Mouse (Mus musculus) testis, postnatal 10 days (tissue): ENCODE data around the gene Fgfr4.

Source experiments
- DNase-seq: peaks from one replicate; pipeline ENCODE4 v3.0.0; 2021; ENCODE audit warnings: low spot score

Fgfr4 gene

GRCm38 (mm10) chr13:55152621-55153415 lies at the start of gene Fgfr4:
Gene Fgfr4, plus strand, starts transcription at chr13:55152640.
- DNase-seq, result peak; percentile 75

DNA sequence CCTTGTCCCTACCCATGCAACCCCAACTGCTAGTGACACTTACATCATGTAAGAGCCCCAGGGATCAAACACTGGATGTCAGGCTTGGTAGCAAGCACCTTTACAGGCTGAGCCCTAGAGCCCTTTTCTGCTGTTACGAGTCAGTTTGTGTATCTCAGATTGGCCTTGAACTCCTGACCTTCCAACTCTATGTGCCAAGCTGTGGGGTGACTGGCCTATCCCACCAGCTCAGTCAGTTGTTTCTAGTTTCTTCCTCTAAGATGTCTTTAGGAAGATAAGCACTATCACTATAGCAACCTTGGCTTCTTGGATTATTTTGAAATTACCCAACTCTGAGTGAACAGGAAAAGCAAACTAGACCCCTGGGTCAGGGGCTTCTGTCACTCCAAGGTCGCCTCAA lies 49.1 kb upstream of the Fgfr4 start:
- no peak for DNase-seq

DNA sequence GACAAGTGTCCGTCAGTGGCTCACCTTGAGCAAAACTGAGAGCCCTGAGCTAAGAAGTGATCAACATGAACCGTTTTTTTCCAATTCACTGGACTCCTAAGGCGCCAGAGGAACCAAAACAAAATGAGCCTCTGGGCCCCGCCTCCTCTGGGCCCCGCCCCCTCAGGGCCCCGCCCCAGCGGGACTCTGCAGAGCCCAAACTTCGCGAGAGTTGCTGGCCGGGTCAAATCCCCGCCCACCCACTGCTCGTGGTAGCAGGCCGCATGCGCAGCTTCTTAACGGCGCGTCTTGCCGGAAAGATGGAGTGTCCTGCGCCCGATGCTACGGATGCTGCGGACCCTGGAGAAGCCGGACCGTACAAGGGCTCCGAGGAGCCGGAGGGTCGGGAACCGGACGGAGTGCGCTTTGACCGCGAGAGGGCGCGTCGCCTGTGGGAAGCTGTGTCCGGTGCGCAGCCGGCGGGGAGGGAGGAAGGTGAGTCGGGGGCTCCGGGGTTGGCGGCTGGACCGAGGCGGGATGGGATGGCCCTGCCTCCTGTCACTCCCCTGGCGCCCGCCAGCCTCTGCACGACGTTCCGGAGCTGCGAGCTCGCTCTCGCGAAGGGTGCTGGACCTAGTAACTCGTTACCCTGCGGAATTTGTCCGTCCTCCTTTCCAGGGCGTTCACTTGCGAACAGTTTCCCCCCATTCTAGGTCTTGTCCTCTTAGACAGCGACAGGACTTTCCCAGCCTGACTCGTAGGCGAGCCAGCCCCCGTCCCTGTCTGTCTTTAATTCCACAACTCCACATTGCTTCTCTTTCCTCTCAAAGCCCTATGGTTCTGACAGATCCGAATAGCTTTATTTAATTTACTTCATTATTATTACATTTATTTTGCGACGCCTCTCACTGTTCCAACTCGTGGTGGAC lies 47.1 kb upstream of the Fgfr4 start, which contains the start of gene Zfp346:
TSS of gene Zfp346 (plus strand) at position 267 of the 908 bp plus-strand sequence.
- peak; percentile 99 for DNase-seq

GRCm38 (mm10) chr13:55105953-55106691 lies 46.3 kb upstream of the Fgfr4 start:
- DNase-seq, result peak; percentile 46

DNA sequence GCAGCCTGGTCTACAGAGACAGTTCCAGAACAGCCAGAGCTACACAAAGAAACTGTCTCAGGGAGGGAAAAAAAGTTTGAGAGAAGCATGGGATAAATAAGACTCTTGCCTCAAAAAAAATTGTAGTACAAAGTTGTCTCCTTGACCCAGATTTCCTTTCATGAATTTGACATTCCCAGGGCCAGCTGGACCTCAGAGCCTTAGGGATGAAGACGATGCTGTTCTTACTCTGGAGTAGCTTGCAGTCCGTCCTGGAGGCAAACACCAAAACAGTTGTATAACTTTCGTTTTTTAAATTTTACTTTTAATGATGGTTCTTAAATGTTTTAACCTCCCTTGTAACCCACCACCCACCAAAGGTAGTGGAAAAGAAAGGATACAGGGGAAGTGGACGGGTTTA lies 45.3 kb upstream of the Fgfr4 start:
- DNase-seq, result no peak

DNA sequence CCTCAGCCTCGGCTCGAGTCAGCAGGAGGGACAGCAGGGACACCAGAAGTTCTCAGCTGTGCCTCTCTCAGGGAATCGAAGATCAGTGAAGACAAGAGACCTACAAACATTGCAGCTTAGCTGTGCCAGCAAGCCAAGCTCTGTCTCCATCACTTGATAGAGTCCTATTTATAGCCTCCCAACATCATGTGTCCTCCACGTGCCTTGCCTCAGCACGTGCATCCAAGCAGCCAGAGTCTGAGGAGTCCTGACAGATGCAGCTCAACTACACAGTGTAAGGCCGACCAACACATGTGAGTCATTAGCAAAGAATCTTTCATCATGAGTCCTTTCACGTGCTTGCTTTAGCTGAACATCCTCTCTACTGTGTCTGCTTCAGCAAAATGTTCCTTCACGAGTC lies 44.7 kb upstream of the Fgfr4 start:
- DNase-seq, result no peak

GRCm38 (mm10) chr13:55114375-55114774 lies 38.1 kb upstream of the Fgfr4 start:
- DNase-seq, result no peak

GRCm38 (mm10) chr13:55124903-55125302 lies 27.5 kb upstream of the Fgfr4 start:
- no peak for DNase-seq

GRCm38 (mm10) chr13:55133448-55133847 lies 19.0 kb upstream of the Fgfr4 start, which contains the start of gene Gm17617:
Gene Gm17617, minus strand, starts transcription at chr13:55133548.
- DNase-seq, result no peak

- no peak for DNase-seq
Measured at GRCm38 (mm10) chr13:55135382-55135781, 17.1 kb upstream of the Fgfr4 start.

GRCm38 (mm10) chr13:55140271-55140670 lies 12.2 kb upstream of the Fgfr4 start:
- no peak for DNase-seq

DNA sequence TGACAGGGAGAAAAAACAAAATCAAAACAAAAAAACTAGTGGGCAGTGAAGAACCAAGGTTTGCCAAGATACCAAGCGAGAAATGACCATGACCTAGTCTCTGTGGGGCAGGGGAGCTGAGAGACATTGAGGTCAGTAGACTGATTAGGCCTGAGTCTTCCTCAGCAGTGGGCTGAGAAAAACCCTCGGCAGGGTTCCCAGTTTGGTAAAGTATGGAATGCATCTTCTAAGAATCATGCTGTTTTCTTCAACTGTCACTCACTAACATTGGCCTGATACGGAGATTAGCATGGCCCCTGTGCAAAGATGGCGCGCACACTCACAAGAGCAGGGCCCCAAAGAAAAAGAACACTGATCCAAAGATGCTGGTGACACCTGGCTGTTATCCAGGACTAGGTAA lies 1.5 kb downstream of the Fgfr4 start:
- DNase-seq, result no peak

DNA sequence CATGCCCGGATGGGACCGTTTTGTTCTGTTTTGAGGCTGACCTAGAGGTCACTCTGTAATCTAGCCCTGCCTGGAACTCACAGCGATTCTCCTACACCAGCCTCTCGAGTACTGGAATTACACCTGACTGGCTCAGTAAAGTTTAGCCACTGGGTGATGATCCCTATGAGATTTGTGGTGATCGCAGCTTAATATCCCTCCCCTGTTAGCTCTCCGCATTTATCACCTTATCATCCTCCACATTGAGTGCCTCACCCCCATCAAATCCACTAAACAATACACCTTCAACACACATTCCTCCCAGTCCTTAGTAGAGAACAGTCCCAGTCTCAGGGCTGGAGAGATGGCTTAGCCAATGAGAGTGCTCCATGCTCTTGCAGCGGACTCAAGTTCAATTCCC lies 9.9 kb downstream of the Fgfr4 start:
- DNase-seq, result no peak

DNA sequence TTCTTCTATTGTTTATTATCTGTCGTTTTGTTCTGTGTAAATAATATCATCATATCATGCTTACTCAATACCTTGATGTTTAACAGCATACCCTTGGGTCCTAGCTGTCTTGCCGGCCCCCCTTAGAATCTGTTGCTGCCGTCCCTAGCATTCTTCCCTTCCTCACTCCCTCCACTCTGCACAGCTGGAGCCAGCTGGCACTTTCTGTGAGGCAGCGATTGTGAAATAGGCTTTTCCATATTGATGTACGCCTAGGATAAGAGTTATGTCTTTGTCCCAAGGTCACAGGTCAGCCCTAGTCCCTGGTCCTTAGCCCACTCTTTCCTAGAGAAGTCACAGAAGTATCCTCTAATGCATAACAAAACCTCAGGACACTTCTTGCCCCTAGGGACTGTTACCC lies 11.1 kb downstream of the Fgfr4 start:
- no peak for DNase-seq

GRCm38 (mm10) chr13:55165831-55166339 lies 13.4 kb downstream of the Fgfr4 start:
- DNase-seq, result no peak

GRCm38 (mm10) chr13:55166806-55167725 lies 14.6 kb downstream of the Fgfr4 start:
- no peak for DNase-seq

- DNase-seq, result no peak
Measured at GRCm38 (mm10) chr13:55167798-55168197, 15.4 kb downstream of the Fgfr4 start.

GRCm38 (mm10) chr13:55168255-55168654 lies 15.8 kb downstream of the Fgfr4 start:
- DNase-seq, result no peak

GRCm38 (mm10) chr13:55168958-55169369 lies 16.5 kb downstream of the Fgfr4 start:
- DNase-seq, result peak; percentile 82

DNA sequence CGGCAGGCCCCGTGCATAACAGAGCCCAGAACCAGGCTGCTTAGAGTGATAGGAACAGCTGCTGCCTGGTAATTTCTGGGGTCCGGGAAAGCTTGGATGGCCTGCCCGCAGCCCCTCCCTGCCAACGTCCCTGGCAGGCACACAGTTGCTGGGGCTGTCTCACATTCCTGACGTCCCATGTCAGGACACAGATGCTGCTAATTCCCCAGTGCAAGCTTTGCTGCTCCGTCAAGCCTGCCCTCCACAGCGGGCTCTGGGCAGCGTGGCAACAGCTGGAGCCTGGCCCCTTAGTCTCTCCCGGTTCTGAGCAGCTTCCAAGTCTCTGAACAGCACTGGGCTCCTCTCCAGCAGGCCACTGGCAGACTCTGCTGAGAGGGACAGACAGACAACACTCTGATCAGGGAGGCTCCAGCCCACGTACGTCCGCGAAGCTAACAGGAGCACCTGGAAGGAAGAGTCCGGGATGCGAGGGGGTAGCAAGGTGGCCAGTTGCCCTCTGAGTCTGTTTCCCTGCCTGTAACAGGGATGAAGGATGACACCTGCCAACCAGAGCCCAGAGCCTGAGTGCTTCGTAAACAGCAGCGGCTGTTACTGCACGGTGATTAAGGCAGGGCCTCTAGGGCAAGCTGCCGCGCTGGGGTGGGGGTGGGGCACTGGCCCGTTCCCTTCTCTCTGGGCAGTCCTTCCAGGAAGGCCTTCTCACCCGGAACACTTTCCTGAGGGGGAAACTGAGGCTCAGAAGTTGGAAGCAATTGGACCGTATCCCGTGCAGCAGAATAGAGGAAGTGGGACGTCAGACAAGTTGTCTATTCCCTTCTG lies 19.3 kb downstream of the Fgfr4 start:
- peak; percentile 69 for DNase-seq
